Mouse (Mus musculus): Measurements from ENCODE around the gene Tmsb10. TPM values are rescaled to one million over a fixed set of nuclear protein-coding genes. Genes with fewer than 3 reads are reported as not detected.

Gene Tmsb10
- polyA plus RNA-seq (2012; rRNA removed): 76.1 and 85.7 TPM in 2 replicates

DNA sequence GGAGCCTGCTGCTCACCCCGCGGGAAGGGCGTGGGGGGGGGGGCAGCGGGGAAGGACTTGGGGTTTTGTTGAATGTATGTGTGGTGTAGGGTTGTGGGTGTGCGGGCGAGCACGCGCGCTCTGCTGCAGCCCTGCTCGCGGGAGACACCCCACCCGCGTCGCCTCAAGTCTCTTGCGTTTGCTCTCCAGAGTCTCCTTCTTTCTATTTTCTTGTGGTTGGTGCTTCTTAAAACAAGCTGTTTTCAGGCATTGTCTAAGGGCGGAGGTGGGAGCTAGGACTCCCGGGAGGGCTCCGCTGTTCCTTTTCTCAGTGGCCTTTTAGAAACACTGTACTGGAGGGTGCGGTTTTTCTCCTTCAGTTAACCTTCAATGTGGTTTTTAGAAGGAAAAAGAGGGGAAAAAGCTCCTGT, at the start of gene Tmsb10:
Tmsb10 (minus strand) TSS at position 87 of the 410 bp plus-strand sequence.
- H3K4me1 ChIP-seq (ENCODE audit: control insufficient read depth, insufficient read depth, low read length): peaks cover 11% of the 10 kb centered on the region; the same call in 1 of the 2 replicates
- TF ChIP-seq CTCF (IDR thresholded peaks at IDR 0.05; ENCODE audit: insufficient read depth, low read length) (no peak), POLR2A (IDR thresholded peaks at IDR 0.05; ENCODE audit: borderline replicate concordance, extremely low read depth, low read depth, low read length) (no peak)
- no peak for DNase-seq
- WGBS: 2% methylated on average over 19 of the region's 19 CpGs
- H3K4me3 ChIP-seq (replicated peaks; ENCODE audit: extremely low read depth, low read depth, low read length): peak within 1 kb of the TSS; percentile 72

GRCm38 (mm10) chr6:73003601-73004000, 45.1 kb upstream of the Tmsb10 start:
- TF ChIP-seq CTCF (IDR thresholded peaks at IDR 0.05; ENCODE audit: insufficient read depth, low read length): no peak
- TF ChIP-seq POLR2A (IDR thresholded peaks at IDR 0.05; ENCODE audit: borderline replicate concordance, extremely low read depth, low read depth, low read length): no peak
- 69% methylated on average over 5 of the region's 5 CpGs for WGBS
- Histone ChIP-seq H3K4me1 (ENCODE audit: control insufficient read depth, insufficient read depth, low read length) (no peaks in the 10 kb centered on the region), H3K4me3 (replicated peaks; ENCODE audit: extremely low read depth, low read depth, low read length) (no peak overlapping the region)
- no peak for DNase-seq

- WGBS: 66% methylated on average over 1 of the region's 1 CpGs
- TF ChIP-seq POLR2A (IDR thresholded peaks at IDR 0.05; ENCODE audit: borderline replicate concordance, extremely low read depth, low read depth, low read length): no peak
- no peak for TF ChIP-seq CTCF (IDR thresholded peaks at IDR 0.05; ENCODE audit: insufficient read depth, low read length)
- Histone ChIP-seq H3K4me3 (replicated peaks; ENCODE audit: extremely low read depth, low read depth, low read length) (no peak overlapping the region), H3K4me1 (ENCODE audit: control insufficient read depth, insufficient read depth, low read length) (no peaks in the 10 kb centered on the region)
- DNase-seq: no peak
Observed at GRCm38 (mm10) chr6:73002391-73002790, 43.8 kb upstream of the Tmsb10 start.

GRCm38 (mm10) chr6:72998809-72999208, 40.3 kb upstream of the Tmsb10 start:
- WGBS: 83% methylated on average over 1 of the region's 1 CpGs

GRCm38 (mm10) chr6:72993688-72994082, 35.1 kb upstream of the Tmsb10 start:
- DNase-seq: no peak
- TF ChIP-seq POLR2A (IDR thresholded peaks at IDR 0.05; ENCODE audit: borderline replicate concordance, extremely low read depth, low read depth, low read length) (no peak), CTCF (IDR thresholded peaks at IDR 0.05; ENCODE audit: insufficient read depth, low read length) (no peak)
- 65% methylated on average over 5 of the region's 5 CpGs for WGBS
- Histone ChIP-seq H3K4me1 (ENCODE audit: control insufficient read depth, insufficient read depth, low read length) (peaks cover 5% of the 10 kb centered on the region; the same call in 1 of the 2 replicates), H3K4me3 (replicated peaks; ENCODE audit: extremely low read depth, low read depth, low read length) (no peak overlapping the region)

More at GRCm38 (mm10) chr6:72998809-72999208, 40.3 kb upstream of the Tmsb10 start:
- H3K4me1 ChIP-seq (ENCODE audit: control insufficient read depth, insufficient read depth, low read length): no peaks in the 10 kb centered on the region
- no peak for TF ChIP-seq POLR2A (IDR thresholded peaks at IDR 0.05; ENCODE audit: borderline replicate concordance, extremely low read depth, low read depth, low read length)
- TF ChIP-seq CTCF (IDR thresholded peaks at IDR 0.05; ENCODE audit: insufficient read depth, low read length): no peak
- no peak overlapping the region for H3K4me3 ChIP-seq (replicated peaks; ENCODE audit: extremely low read depth, low read depth, low read length)
- DNase-seq: no peak

GRCm38 (mm10) chr6:72993054-72993687, 34.6 kb upstream of the Tmsb10 start:
- WGBS: 54% methylated on average over 8 of the region's 8 CpGs
- DNase-seq: no peak
- Histone ChIP-seq H3K4me1 (ENCODE audit: control insufficient read depth, insufficient read depth, low read length) (peaks cover 5% of the 10 kb centered on the region; the same call in 1 of the 2 replicates), H3K4me3 (replicated peaks; ENCODE audit: extremely low read depth, low read depth, low read length) (no peak overlapping the region)
- TF ChIP-seq POLR2A (IDR thresholded peaks at IDR 0.05; ENCODE audit: borderline replicate concordance, extremely low read depth, low read depth, low read length): no peak
- TF ChIP-seq CTCF (IDR thresholded peaks at IDR 0.05; ENCODE audit: insufficient read depth, low read length): no peak

GRCm38 (mm10) chr6:72990206-72990605, 31.7 kb upstream of the Tmsb10 start:
- TF ChIP-seq POLR2A (IDR thresholded peaks at IDR 0.05; ENCODE audit: borderline replicate concordance, extremely low read depth, low read depth, low read length) (no peak), CTCF (IDR thresholded peaks at IDR 0.05; ENCODE audit: insufficient read depth, low read length) (no peak)
- Histone ChIP-seq H3K4me1 (ENCODE audit: control insufficient read depth, insufficient read depth, low read length) (peaks cover 5% of the 10 kb centered on the region; the same call in 1 of the 2 replicates), H3K4me3 (replicated peaks; ENCODE audit: extremely low read depth, low read depth, low read length) (no peak overlapping the region)
- 60% methylated on average over 5 of the region's 5 CpGs for WGBS
- no peak for DNase-seq

GRCm38 (mm10) chr6:72989028-72989736, 30.6 kb upstream of the Tmsb10 start:
- TF ChIP-seq POLR2A (IDR thresholded peaks at IDR 0.05; ENCODE audit: borderline replicate concordance, extremely low read depth, low read depth, low read length) (no peak), CTCF (IDR thresholded peaks at IDR 0.05; ENCODE audit: insufficient read depth, low read length) (no peak)
- no peak for DNase-seq
- no peak overlapping the region for H3K4me3 ChIP-seq (replicated peaks; ENCODE audit: extremely low read depth, low read depth, low read length)
- WGBS: 36% methylated on average over 7 of the region's 7 CpGs
- peaks cover 5% of the 10 kb centered on the region; the same call in 1 of the 2 replicates for H3K4me1 ChIP-seq (ENCODE audit: control insufficient read depth, insufficient read depth, low read length)

- TF ChIP-seq POLR2A (IDR thresholded peaks at IDR 0.05; ENCODE audit: borderline replicate concordance, extremely low read depth, low read depth, low read length): no peak
- TF ChIP-seq CTCF (IDR thresholded peaks at IDR 0.05; ENCODE audit: insufficient read depth, low read length): no peak
- H3K4me3 ChIP-seq (replicated peaks; ENCODE audit: extremely low read depth, low read depth, low read length): no peak overlapping the region
- peaks cover 2% of the 10 kb centered on the region; the same call in 1 of the 2 replicates for H3K4me1 ChIP-seq (ENCODE audit: control insufficient read depth, insufficient read depth, low read length)
- no peak for DNase-seq
- WGBS: 85% methylated on average over 4 of the region's 4 CpGs
Observed at GRCm38 (mm10) chr6:72982506-72982905, 24.0 kb upstream of the Tmsb10 start.

Measured in lung, adult 2 months (tissue).